Mouse (Mus musculus) telencephalon, adult 2 months (tissue): ENCODE measurements around the gene AU022751.
"Not testable (repeated sequence)": the region's sequence is repeated elsewhere in the genome, so short reads cannot be mapped to it uniquely, and the experiment has no call there.

Experiments
- DNase-seq: peaks from one replicate; pipeline ENCODE4 v3.0.0-alpha.2; 2011; ENCODE audit warnings: low read depth, low spot score

The AU022751 gene

DNA sequence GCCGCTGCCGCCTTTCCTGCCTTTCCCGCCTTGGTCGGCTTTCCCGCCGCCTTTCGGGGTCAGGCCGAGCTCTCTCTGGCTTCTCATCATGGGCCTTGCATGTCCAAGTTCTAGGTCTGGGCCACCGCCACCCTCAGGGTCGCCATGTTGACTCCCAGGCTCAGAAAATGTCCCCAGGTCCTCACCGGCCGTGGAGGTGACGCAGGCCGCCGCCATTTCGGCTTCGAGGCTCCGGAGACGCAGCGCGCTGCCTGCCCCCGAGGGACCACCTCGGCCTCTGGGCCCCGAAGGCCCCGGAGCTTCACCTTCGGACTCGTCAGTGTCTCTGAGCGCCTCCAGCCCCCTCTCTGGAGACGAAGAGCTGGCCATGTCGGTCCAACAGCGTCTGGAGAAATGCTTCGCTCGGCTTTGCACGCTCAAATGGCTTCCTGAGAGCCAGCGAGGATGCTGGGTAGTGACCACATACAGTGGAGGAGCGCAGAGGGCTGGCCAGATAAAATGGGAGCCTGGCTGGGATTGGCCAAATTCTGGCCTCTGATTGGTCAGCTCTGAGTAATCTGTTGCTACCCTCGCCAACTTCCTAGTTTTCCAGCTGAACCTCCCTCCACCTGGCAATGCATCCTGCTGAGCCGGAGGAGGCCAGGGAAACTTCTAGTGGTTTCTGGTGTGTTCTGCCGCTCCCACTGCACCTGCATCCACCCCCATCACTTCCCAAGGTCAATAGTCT, at the start of gene AU022751:
TSS of gene AU022751 (minus strand) at position 466 of the 727 bp plus-strand sequence.
- DNase-seq: no peak

DNA sequence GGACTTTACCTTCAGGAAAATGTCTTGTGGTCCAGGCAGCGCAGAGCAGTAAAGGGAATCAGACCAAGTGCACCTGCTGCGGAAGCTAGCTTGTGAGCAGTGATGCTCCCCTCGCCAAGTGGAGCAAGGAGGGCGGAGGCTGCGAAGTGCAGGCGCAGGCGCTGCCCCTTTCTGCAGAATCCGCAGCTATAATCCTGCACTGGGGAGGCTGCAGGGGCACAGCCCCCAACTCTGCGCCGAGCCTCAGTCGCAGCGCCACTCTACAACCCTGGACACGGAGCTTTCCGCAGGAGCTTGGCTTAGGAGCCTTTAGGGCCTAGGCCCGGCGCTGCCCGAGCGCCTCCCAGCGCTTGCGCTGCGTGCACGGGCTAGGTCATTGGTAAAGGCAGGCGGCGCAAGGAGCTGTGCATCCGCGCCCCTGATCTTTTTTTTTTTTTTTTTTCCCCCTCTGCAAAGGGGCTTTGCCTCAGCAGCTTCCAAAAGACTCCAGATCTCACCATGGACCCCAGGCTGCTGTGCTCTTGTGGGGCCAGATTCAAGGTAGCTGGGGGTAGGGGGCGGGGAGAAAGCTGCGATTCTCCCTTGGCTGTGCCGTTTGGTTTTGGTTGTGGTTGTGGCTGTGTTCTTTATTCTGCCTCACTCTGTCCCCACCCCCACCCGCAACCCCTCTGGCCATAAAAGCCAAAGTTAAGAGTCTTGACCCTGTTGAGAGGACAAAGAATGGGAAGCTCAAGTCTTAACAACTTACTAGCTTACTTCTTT, 9.0 kb upstream of the AU022751 start:
- peak; percentile 36 for DNase-seq

DNA sequence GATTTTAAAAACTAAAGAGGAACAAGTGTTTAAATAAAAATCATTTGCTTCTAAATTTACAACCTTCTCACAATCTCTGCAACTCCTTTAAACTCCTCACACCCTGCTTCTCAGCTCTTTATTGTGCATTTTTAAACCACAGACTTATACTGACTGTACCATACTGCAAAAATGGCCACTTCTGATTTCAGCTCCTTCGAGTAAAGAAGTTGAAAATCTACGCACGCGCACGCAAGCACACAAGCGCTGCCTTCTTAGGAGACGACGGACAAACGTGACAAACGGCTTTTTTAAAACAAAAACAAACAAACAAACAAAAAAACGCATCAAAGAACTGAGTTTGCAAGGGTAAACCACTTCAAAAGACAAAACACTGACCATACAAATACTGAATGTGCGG, 8.3 kb upstream of the AU022751 start:
- peak; percentile 50 for DNase-seq

DNA sequence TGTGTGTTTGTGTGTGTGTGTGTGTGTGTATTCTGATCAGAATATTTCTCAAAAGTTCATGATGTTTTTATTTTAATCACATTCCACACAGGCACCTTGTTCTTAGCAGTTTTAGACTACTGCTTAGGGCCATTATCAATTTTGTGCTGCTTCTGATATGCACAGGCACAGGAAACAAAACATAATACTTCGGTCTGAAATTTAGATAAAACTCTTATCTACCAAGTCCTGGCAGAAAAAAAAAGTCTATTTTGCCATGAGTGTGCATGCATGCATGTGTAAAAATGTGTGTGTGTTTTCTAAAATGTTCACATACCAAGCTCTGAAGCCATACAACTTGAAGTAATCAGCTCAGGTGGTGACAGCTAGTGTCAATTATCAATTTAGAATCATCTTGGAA, 21.7 kb downstream of the AU022751 start:
- DNase-seq: no peak

DNA sequence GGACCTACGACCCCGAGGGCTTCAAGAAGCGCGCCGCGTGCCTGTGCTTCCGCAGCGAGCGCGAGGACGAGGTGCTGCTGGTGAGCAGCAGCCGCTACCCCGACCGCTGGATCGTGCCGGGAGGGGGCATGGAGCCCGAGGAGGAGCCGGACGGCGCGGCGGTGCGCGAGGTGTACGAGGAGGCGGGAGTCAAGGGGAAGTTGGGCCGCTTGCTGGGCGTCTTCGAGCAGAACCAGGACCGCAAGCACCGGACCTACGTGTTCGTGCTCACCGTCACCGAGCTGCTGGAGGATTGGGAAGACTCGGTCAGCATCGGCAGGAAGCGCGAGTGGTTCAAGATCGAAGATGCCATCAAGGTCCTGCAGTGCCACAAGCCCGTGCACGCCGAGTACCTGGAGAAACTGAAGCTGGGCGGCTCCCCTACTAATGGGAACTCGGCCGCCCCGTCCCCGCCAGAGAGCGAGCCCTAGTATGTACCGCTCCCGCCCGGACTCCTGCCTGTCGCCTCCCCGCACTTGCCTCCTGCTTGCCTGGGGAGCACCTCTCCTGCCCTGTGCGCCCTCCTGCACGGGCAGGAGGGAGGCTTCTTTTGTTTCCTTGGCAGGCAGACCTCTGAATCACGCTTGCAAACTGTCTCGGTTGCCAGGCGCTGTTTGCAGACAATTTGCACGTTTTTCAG, 35.1 kb downstream of the AU022751 start:
- not testable (repeated sequence) for DNase-seq

DNA sequence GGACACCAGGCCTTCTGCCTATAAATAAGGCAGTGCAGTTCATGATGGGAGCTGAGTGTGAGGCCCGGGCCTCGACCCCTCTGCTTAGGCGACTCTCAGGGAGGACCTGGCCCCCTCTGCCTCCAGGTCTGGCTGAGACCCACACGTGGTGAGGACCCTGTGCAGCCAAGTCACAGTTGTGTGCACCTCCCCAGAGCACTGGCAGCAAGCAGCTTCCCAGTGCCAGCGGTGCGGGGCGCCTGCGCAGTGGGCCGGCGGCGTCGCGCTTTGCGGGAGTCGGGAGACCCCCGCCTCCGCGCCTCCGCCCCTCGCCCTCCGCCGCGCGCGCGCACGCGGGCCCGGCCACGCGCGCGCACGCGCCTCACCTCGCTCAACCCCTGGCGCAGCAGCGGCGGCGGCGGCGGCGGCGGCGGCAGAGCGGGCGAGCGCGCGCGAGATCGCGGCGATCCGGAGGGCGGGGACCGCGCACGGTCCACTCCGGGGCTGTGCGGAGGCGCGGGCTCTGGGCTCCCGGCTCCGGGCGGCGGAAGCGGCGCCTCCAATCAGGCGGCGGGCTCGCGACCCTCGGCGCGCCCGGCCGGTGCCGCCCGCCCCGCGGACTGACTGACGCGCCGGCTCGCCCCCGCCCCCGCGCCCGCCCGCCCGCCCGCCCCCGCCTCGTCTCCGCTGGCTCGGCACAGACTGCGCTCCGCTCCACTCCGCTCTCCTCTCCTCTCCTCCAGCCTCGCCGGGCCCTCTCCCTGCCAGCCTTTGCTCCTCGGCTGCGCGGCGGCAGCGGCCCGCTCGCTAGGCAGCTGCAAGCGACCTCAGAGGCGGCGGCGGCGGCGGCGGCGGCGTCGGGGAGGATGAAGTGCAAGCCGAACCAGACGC, 35.9 kb downstream of the AU022751 start, which contains the start of gene Nudt11:
TSS of gene Nudt11 (plus strand) at position 388 of the 870 bp plus-strand sequence.
- not testable (repeated sequence) for DNase-seq
